Mouse (Mus musculus): ENCODE measurements at regions not wholly inside any gene's neighbourhood (a gene's known extent, or its start where the extent isn't known, plus 50 kb on each side); places are given as distances from the start of the nearest gene placed in this dataset.

DNA sequence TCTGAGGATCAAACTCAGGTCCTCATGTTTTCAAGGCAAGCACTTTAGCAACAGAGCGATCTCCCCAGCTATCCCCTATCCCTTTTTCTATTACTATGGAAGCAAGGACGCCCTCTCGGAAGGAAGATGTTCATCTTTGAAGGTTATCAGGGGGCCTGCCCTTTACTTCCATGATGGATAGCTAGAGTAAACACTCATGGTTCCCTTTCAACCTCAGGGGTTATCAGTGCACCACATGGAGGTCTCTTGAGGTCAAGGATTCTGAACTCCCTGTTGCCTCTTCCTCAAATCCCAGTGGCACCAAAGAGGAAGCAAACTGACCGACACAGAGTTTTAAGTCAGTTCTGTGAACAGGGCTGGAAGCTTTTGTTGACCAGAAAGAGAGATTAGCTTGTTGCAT, 59.6 kb upstream of the Cd28 start:
- TF ChIP-seq POLR2A (IDR thresholded peaks at IDR 0.05; ENCODE audit: insufficient read length, low read depth) (no peak), POLR2AphosphoS2 (IDR thresholded peaks at IDR 0.05; ENCODE audit: insufficient read length, low read depth) (no peak), MAX (IDR thresholded peaks at IDR 0.05; ENCODE audit: low read depth) (no peak), MYOD1 (IDR thresholded peaks at IDR 0.05; ENCODE audit: control insufficient read depth in 1 of 3, insufficient read length in 2 of 3, low read depth in 2 of 3) (no peak), E2F4 (IDR thresholded peaks at IDR 0.05; ENCODE audit: insufficient read depth) (no peak), CEBPB (IDR thresholded peaks at IDR 0.05; ENCODE audit: insufficient read depth, poor library complexity, severe bottlenecking) (no peak)

Data from myocyte (in vitro differentiated cells).